Comparison of ENCODE assay signal across 11 mouse cellular contexts in the genomic region with DNA sequence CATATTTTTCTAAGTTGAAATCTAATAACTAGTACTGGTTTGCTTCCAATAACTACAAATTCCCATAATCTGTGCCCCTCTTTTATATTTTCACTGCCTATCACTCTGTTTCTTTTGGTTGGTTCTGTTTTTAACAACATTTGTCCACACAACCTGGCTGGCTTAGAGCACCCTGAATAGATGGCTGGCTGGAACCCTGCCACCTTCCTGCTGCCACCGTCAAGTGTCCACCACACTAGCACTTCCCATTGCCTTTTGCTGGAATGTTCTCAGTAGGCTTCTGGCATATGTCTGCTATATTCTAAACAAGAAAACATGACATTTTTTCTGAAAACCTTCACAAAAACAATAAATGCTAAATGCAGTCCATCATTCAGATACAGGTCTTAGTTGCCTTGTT.
"Had no signal": no experiment of that assay in that cellular context is flagged by ENCODE, and none has a peak within 500 bp of the region (broad histone marks: within the 10 kb centered on the region; RNA-seq: fewer than 3 reads in every experiment).

No protein-coding gene starts in this region.

- ATAC-seq: liver, postnatal 0 days; midbrain, embryonic 16.5 days had no signal

- DNase-seq: kidney, postnatal 25 days; layer of hippocampus, adult 9-11 months; layer of hippocampus, postnatal 36 days; liver; liver, embryonic 13.5 days; liver, postnatal 0 days; lung, postnatal 14 days; retina, postnatal 1 day; thymus, adult 2 months; thymus, postnatal 4 days had no signal
